Mouse (Mus musculus) forebrain, embryonic 11.5 days (tissue): ENCODE measurements at regions not wholly inside any gene's neighbourhood (a gene's known extent, or its start where the extent isn't known, plus 50 kb on each side); places are given as distances from the start of the nearest gene placed in this dataset.

Experiments used
- ATAC-seq: fragments of 200-750 bp; cut with Nextera tagmentation; replicated peaks from 2 replicates; pipeline ENCODE4 v1.8.0; 2017; ENCODE audit warnings: moderate TSS enrichment; ENCODE audit not compliant: low FRiP score
- DNase-seq: peaks from one replicate; pipeline ENCODE4 v3.0.0-alpha.2; 2017; ENCODE audit warnings: low spot score
- H3K27ac ChIP-seq: fragments of 300-500 bp; sonication (generic); 2 replicates; pipeline ENCODE4 v1.5.1; 2014; ENCODE audit warnings: low read depth, low read length
- H3K27me3 ChIP-seq: fragments of 300-500 bp; sonication (generic); 2 replicates; pipeline ENCODE4 v1.6.1; 2014; ENCODE audit warnings: mild to moderate bottlenecking, low read length, mixed read lengths; ENCODE audit not compliant: control insufficient read depth, insufficient read depth
- H3K36me3 ChIP-seq: fragments of 300-500 bp; sonication (generic); 2 replicates; pipeline ENCODE4 v1.6.1; 2014; ENCODE audit warnings: mild to moderate bottlenecking, low read length, moderate library complexity, mixed read lengths; ENCODE audit not compliant: control insufficient read depth, insufficient read depth
- H3K4me1 ChIP-seq: fragments of 300-500 bp; sonication (generic); replicated peaks from 2 replicates; pipeline ENCODE4 v1.6.1; 2014; ENCODE audit warnings: low read length, mixed read lengths; ENCODE audit not compliant: control insufficient read depth, insufficient read depth
- H3K4me2 ChIP-seq: fragments of 300-500 bp; sonication (generic); 2 replicates; pipeline ENCODE4 v1.6.1; 2014; ENCODE audit warnings: low read depth, mild to moderate bottlenecking, low read length, moderate library complexity, mixed read lengths; ENCODE audit not compliant: severe bottlenecking
- H3K4me3 ChIP-seq: fragments of 300-500 bp; sonication (generic); 2 replicates; pipeline ENCODE4 v1.5.1; 2014; ENCODE audit warnings: low read depth, low read length
- H3K9ac ChIP-seq: fragments of 300-500 bp; sonication (generic); 2 replicates; pipeline ENCODE4 v1.6.1; 2014; ENCODE audit warnings: low read length
- H3K9me3 ChIP-seq: fragments of 300-500 bp; sonication (generic); 2 replicates; pipeline ENCODE4 v1.6.1; 2016; ENCODE audit warnings: low read length, mixed read lengths; ENCODE audit not compliant: control insufficient read depth
- WGBS: fragments of 180-500 bp; shearing (Covaris S2); extraction: QIAGEN DNeasy Blood & Tissue Kit; methylation state at CpG from one replicate; pipeline ENCODE4 v1.1.7; 2014; 5-methylcytosine and 5-hydroxymethylcytosine counted together

GRCm38 (mm10) chr17:94001515-94001914 lies 748.3 kb downstream of the Mettl4 start:
- H3K36me3 ChIP-seq: no peaks in the 10 kb centered on the region
- DNase-seq: no peak

GRCm38 (mm10) chr17:93986932-93987331 lies 762.9 kb downstream of the Mettl4 start:
- Histone ChIP-seq H3K27me3 (no peaks in the 10 kb centered on the region), H3K4me2 (no peak overlapping the region), H3K4me3 (no peak overlapping the region), H3K9ac (no peak overlapping the region), H3K27ac (no peak overlapping the region), H3K4me1 (no peaks in the 10 kb centered on the region), H3K36me3 (no peaks in the 10 kb centered on the region), H3K9me3 (no peaks in the 10 kb centered on the region)
- 0 out of 2 replicates have a peak, but pooled peaks have one; percentile 40 for ATAC-seq
- WGBS: 97% methylated on average over 2 of the region's 2 CpGs
- no peak for DNase-seq

More at GRCm38 (mm10) chr17:94001515-94001914, 748.3 kb downstream of the Mettl4 start:
- H3K9me3 ChIP-seq: no peaks in the 10 kb centered on the region
- H3K4me2 ChIP-seq: no peak overlapping the region
- no peak overlapping the region for H3K27ac ChIP-seq
- no peaks in the 10 kb centered on the region for H3K27me3 ChIP-seq
- H3K4me1 ChIP-seq: no peaks in the 10 kb centered on the region
- ATAC-seq: no peak
- no peak overlapping the region for H3K4me3 ChIP-seq
- no peak overlapping the region for H3K9ac ChIP-seq
